Mouse (Mus musculus) kidney, postnatal 10 days (tissue): ENCODE data around the gene Actr3.

ENCODE experiments used
- DNase-seq: peaks from one replicate; pipeline ENCODE4 v3.0.0; 2021; ENCODE audit warnings: mixed read lengths

The Actr3 gene

GRCm38 (mm10) chr1:125435369-125436135 lies at the start of gene Actr3:
Actr3 (minus strand) TSS chr1:125435727.
- peak; percentile 100 for DNase-seq

GRCm38 (mm10) chr1:125482459-125483287 lies 47.1 kb upstream of the Actr3 start:
- DNase-seq = peak; percentile 32

- DNase-seq = no peak
These were observed 46.3 kb upstream of the Actr3 start for GRCm38 (mm10) chr1:125481842-125482241.

- DNase-seq = no peak
These were observed 43.1 kb upstream of the Actr3 start for GRCm38 (mm10) chr1:125478588-125478987.

GRCm38 (mm10) chr1:125475961-125476682 lies 40.6 kb upstream of the Actr3 start:
- no peak for DNase-seq

GRCm38 (mm10) chr1:125473866-125474265 lies 38.3 kb upstream of the Actr3 start:
- DNase-seq = no peak

- no peak for DNase-seq
These were observed 37.7 kb upstream of the Actr3 start for GRCm38 (mm10) chr1:125473126-125473666.

GRCm38 (mm10) chr1:125470805-125471648 lies 35.5 kb upstream of the Actr3 start:
- no peak for DNase-seq

- no peak for DNase-seq
These were observed 32.4 kb upstream of the Actr3 start for GRCm38 (mm10) chr1:125467936-125468335.

GRCm38 (mm10) chr1:125466621-125467257 lies 31.2 kb upstream of the Actr3 start:
- DNase-seq = no peak

GRCm38 (mm10) chr1:125464011-125464410 lies 28.5 kb upstream of the Actr3 start:
- DNase-seq = no peak

- no peak for DNase-seq
These were observed 27.8 kb upstream of the Actr3 start for GRCm38 (mm10) chr1:125463349-125463748.

GRCm38 (mm10) chr1:125462917-125463316 lies 27.4 kb upstream of the Actr3 start:
- no peak for DNase-seq

- peak; percentile 37 for DNase-seq
These were observed 23.0 kb upstream of the Actr3 start for GRCm38 (mm10) chr1:125458531-125458930.

GRCm38 (mm10) chr1:125455128-125455527 lies 19.6 kb upstream of the Actr3 start:
- DNase-seq = no peak

GRCm38 (mm10) chr1:125450282-125451000 lies 14.9 kb upstream of the Actr3 start:
- DNase-seq = no peak

GRCm38 (mm10) chr1:125447926-125448325 lies 12.4 kb upstream of the Actr3 start:
- DNase-seq = no peak

- peak; percentile 59 for DNase-seq
These were observed 6.2 kb upstream of the Actr3 start for GRCm38 (mm10) chr1:125441679-125442078.

- no peak for DNase-seq
These were observed 5.7 kb upstream of the Actr3 start for GRCm38 (mm10) chr1:125441251-125441650.

- no peak for DNase-seq
These were observed 4.0 kb upstream of the Actr3 start for GRCm38 (mm10) chr1:125439556-125439955.

- no peak for DNase-seq
These were observed 3.3 kb upstream of the Actr3 start for GRCm38 (mm10) chr1:125438826-125439225.
